ENCODE assay signal across 23 mouse cellular contexts in the genomic region with DNA sequence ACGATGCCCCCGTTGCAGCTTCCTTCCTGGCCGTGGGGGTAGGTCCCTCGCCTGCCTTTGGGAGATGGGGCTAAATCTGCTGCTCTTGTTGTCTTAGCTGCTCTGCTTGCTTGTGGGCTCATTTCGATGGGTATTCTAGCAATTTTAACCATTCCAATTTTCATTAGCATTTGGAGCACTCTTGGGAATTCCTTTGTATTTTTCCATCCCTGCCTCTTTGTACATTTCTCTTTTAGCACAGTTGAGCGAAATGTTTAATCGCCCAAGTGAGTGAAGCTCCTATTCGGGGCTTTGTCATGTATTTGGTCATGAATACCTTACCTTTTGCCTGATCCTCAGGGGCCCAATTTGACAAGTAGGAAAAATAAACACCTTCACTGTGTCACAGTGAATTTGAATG.
DNase-seq lines count a peak whose midpoint lies in the region; ATAC-seq and TF ChIP-seq lines count a peak whose summit lies in the region.
"Had no signal": no experiment of that assay in that cellular context is flagged by ENCODE, and none has a peak within 500 bp of the region (broad histone marks: within the 10 kb centered on the region; RNA-seq: fewer than 3 reads in every experiment).

No protein-coding gene starts in this region.

- no peaks in the 10 kb centered on the region for H3K36me3 ChIP-seq in midbrain, embryonic 11.5 days (ENCODE audit: control insufficient read depth, insufficient read depth, low read length)
- no peaks in the 10 kb centered on the region for H3K36me3 ChIP-seq in midbrain, embryonic 15.5 days (replicated peaks)
- H3K36me3 ChIP-seq: G1E had no signal

- no peak overlapping the region for H3K9ac ChIP-seq in midbrain, embryonic 11.5 days (ENCODE audit: low read length)
- H3K9ac ChIP-seq in midbrain, embryonic 15.5 days: no peak overlapping the region

- WGBS in midbrain, embryonic 11.5 days: 87% methylated on average over 8 of the region's 8 CpGs
- 77% methylated on average over 8 of the region's 8 CpGs for WGBS in midbrain, embryonic 15.5 days
- WGBS in cerebellum, adult 2 months: 74% methylated on average over 8 of the region's 8 CpGs

- no peak overlapping the region for H3K4me2 ChIP-seq in midbrain, embryonic 11.5 days
- no peak overlapping the region for H3K4me2 ChIP-seq in midbrain, embryonic 15.5 days

- no peak for ATAC-seq in midbrain, embryonic 11.5 days (ENCODE audit: low FRiP score)
- no peak for ATAC-seq in midbrain, embryonic 15.5 days (replicated peaks)
- ATAC-seq: activated CD4-positive, CD25-positive, alpha-beta regulatory T cell, adult 4 months; CD4-positive, CD25-positive, alpha-beta regulatory T cell, adult 4 months; Patski had no signal

- no peaks in the 10 kb centered on the region for H3K4me1 ChIP-seq in midbrain, embryonic 11.5 days (ENCODE audit: control insufficient read depth, insufficient read depth, low read length)
- H3K4me1 ChIP-seq in midbrain, embryonic 15.5 days: no peaks in the 10 kb centered on the region
- no peaks in the 10 kb centered on the region for H3K4me1 ChIP-seq in cerebellum, adult 2 months (ENCODE audit: control insufficient read depth, insufficient read depth, low read length)

- H3K27ac ChIP-seq in midbrain, embryonic 11.5 days (ENCODE audit: low read depth, low read length): no peak overlapping the region
- H3K27ac ChIP-seq in midbrain, embryonic 15.5 days: no peak overlapping the region
- H3K27ac ChIP-seq in cerebellum, adult 2 months (ENCODE audit: insufficient read depth, low read length): no peak overlapping the region

- peak; percentile 31 for DNase-seq in midbrain, embryonic 11.5 days (ENCODE audit: low spot score, missing footprints)
- DNase-seq in R1 (ENCODE audit: low read depth, low spot score) (peak; percentile 17), ZHBTc4 (ENCODE audit: low read depth, low spot score) (peak; percentile 53)
- no peak for DNase-seq in cerebellum, adult 2 months
- no peak for DNase-seq in adrenal gland, postnatal 25 days
- DNase-seq: adrenal gland, adult 2 months; adrenal gland, adult 8-10 months; adrenal gland, postnatal 10 days; adrenal gland, postnatal 14 days; adrenal gland, postnatal 36 days; B cell, adult 2 months; cerebellum, adult 11 months; cerebellum, adult 11-12 months; cerebellum, adult 18-20 months; cerebellum, adult 8-10 months; cerebellum, adult 9-10 months; cerebellum, adult 9-11 months had no signal

- TF ChIP-seq POLR2A in cerebellum, adult 2 months (IDR thresholded peaks at IDR 0.05; ENCODE audit: borderline replicate concordance, insufficient read depth, low read length): no peak

- H3K9me3 ChIP-seq in midbrain, embryonic 11.5 days (ENCODE audit: control insufficient read depth, low read length): no peaks in the 10 kb centered on the region
- H3K9me3 ChIP-seq in midbrain, embryonic 15.5 days: no peaks in the 10 kb centered on the region
- H3K9me3 ChIP-seq: G1E had no signal

- no peak for TF ChIP-seq CTCF in cerebellum, adult 2 months (IDR thresholded peaks at IDR 0.05; ENCODE audit: borderline replicate concordance, insufficient read depth, low read depth, low read length)

- H3K27me3 ChIP-seq in midbrain, embryonic 11.5 days (ENCODE audit: control insufficient read depth, insufficient read depth, low read length): no peaks in the 10 kb centered on the region
- no peaks in the 10 kb centered on the region for H3K27me3 ChIP-seq in midbrain, embryonic 15.5 days (replicated peaks)
- H3K27me3 ChIP-seq in cerebellum, adult 2 months (ENCODE audit: control insufficient read depth, insufficient read depth, low read length): no peaks in the 10 kb centered on the region
- H3K27me3 ChIP-seq: CH12.LX, Patski had no signal

- no peak overlapping the region for H3K4me3 ChIP-seq in midbrain, embryonic 11.5 days (ENCODE audit: low read depth, low read length)
- H3K4me3 ChIP-seq in midbrain, embryonic 15.5 days: no peak overlapping the region
- no peak overlapping the region for H3K4me3 ChIP-seq in cerebellum, adult 2 months (replicated peaks; ENCODE audit: insufficient read depth, low read depth, low read length)

Comparison
In these comparisons a context has a peak if more than half of its experiments do, and no peak if none do; other contexts are left out.
1. DNase-seq: peak in midbrain, embryonic 11.5 days (single experiment), R1 (single experiment) and ZHBTc4 (single experiment); none in cerebellum, adult 2 months (0 of 2) and adrenal gland, postnatal 25 days (single experiment).